Comparison of ENCODE assay signal across 9 mouse cellular contexts in genomic region chr12:37107713-37108389, GRCm38 (mm10). TPM values are rescaled to one million over a fixed set of nuclear protein-coding genes. Genes with fewer than 3 reads are reported as not detected.
A peak's percentile ranks its signal among the peaks of the same experiment; 100 is the strongest.
DNase-seq lines count a peak whose midpoint lies in the region; ATAC-seq lines count a peak whose summit lies in the region.
"Had no signal": no experiment of that assay in that cellular context is flagged by ENCODE, and none has a peak within 500 bp of the region (broad histone marks: within the 10 kb centered on the region; RNA-seq: fewer than 3 reads in every experiment).

No protein-coding gene starts in this region.

- ATAC-seq in lung, embryonic 15.5 days (ENCODE audit: borderline replicate concordance, extremely low read depth, low FRiP score, low TSS enrichment), result no peak; the same call in 1 of the 2 replicates
- ATAC-seq in heart, embryonic 12.5 days (ENCODE audit: insufficient number of reproducible peaks, low FRiP score), result peak; percentile 9; the same call in 1 of the 2 replicates
- peak; percentile 59; the same call in 1 of the 2 replicates for ATAC-seq in limb, embryonic 15.5 days (ENCODE audit: insufficient number of reproducible peaks, low FRiP score, low TSS enrichment, low read depth)
- no peak for ATAC-seq in stomach, embryonic 16.5 days (ENCODE audit: insufficient read depth, low FRiP score)
- ATAC-seq: Patski had no signal

- H3K4me3 ChIP-seq in lung, embryonic 15.5 days, result peak overlapping the region; percentile 65
- peak overlapping the region; percentile 48 for H3K4me3 ChIP-seq in heart, embryonic 12.5 days
- peak overlapping the region; percentile 54 for H3K4me3 ChIP-seq in limb, embryonic 15.5 days
- peak overlapping the region; percentile 63 for H3K4me3 ChIP-seq in stomach, embryonic 16.5 days (replicated peaks; ENCODE audit: low read length)

- no peaks in the 10 kb centered on the region for H3K36me3 ChIP-seq in lung, embryonic 15.5 days
- H3K36me3 ChIP-seq in heart, embryonic 12.5 days, result no peaks in the 10 kb centered on the region
- H3K36me3 ChIP-seq in limb, embryonic 15.5 days, result no peaks in the 10 kb centered on the region
- H3K36me3 ChIP-seq in stomach, embryonic 16.5 days (ENCODE audit: control insufficient read depth, insufficient read depth, low read length), result no peaks in the 10 kb centered on the region

- peak overlapping the region; percentile 61 for H3K4me2 ChIP-seq in lung, embryonic 15.5 days
- peak overlapping the region; percentile 86 for H3K4me2 ChIP-seq in heart, embryonic 12.5 days
- peak overlapping the region; percentile 65 for H3K4me2 ChIP-seq in limb, embryonic 15.5 days
- H3K4me2 ChIP-seq in stomach, embryonic 16.5 days (ENCODE audit: low read depth, low read length), result peak overlapping the region; percentile 88

- 20% methylated on average over 20 of the region's 20 CpGs for WGBS in lung, embryonic 15.5 days
- 17% methylated on average over 20 of the region's 20 CpGs for WGBS in heart, embryonic 12.5 days
- WGBS in limb, embryonic 15.5 days, result 17% methylated on average over 20 of the region's 20 CpGs
- 25% methylated on average over 20 of the region's 20 CpGs for WGBS in stomach, embryonic 16.5 days

- H3K4me1 ChIP-seq in lung, embryonic 15.5 days, result no peaks in the 10 kb centered on the region
- H3K4me1 ChIP-seq in heart, embryonic 12.5 days (replicated peaks), result peaks cover 16% of the 10 kb centered on the region
- H3K4me1 ChIP-seq in limb, embryonic 15.5 days, result peaks cover 10% of the 10 kb centered on the region; the same call in 1 of the 2 replicates
- peaks cover 5% of the 10 kb centered on the region for H3K4me1 ChIP-seq in stomach, embryonic 16.5 days (ENCODE audit: control insufficient read depth, insufficient read depth, low read length)

- no peak for DNase-seq in lung, postnatal 25 days (ENCODE audit: low spot score)
- DNase-seq in cerebellum, postnatal 4 days (ENCODE audit: low spot score in 2 of 2), result no peak
- no peak for DNase-seq in urinary bladder, postnatal 36 days (ENCODE audit: low spot score in 2 of 2)
- DNase-seq in urinary bladder, postnatal 25 days (ENCODE audit: low spot score), result no peak

- peaks cover 8% of the 10 kb centered on the region; the same call in 1 of the 2 replicates for H3K27me3 ChIP-seq in lung, embryonic 15.5 days
- H3K27me3 ChIP-seq in heart, embryonic 12.5 days (replicated peaks), result peaks cover 41% of the 10 kb centered on the region
- H3K27me3 ChIP-seq in limb, embryonic 15.5 days, result peaks cover 9% of the 10 kb centered on the region; the same call in 1 of the 2 replicates
- peaks cover 19% of the 10 kb centered on the region for H3K27me3 ChIP-seq in stomach, embryonic 16.5 days (ENCODE audit: control insufficient read depth, insufficient read depth, low read length)

- peak overlapping the region; percentile 84 for H3K27ac ChIP-seq in lung, embryonic 15.5 days
- no peak overlapping the region for H3K27ac ChIP-seq in heart, embryonic 12.5 days (ENCODE audit: poor library complexity, severe bottlenecking)
- H3K27ac ChIP-seq in limb, embryonic 15.5 days, result peak overlapping the region; percentile 93
- H3K27ac ChIP-seq in stomach, embryonic 16.5 days (ENCODE audit: low read length), result peak overlapping the region; percentile 52

- H3K9ac ChIP-seq in lung, embryonic 15.5 days, result peak overlapping the region; percentile 53
- no peak overlapping the region for H3K9ac ChIP-seq in heart, embryonic 12.5 days
- H3K9ac ChIP-seq in limb, embryonic 15.5 days, result peak overlapping the region; percentile 42; the same call in 1 of the 2 replicates
- H3K9ac ChIP-seq in stomach, embryonic 16.5 days (ENCODE audit: low read length), result peak overlapping the region; percentile 62

- no peaks in the 10 kb centered on the region for H3K9me3 ChIP-seq in lung, embryonic 15.5 days
- no peaks in the 10 kb centered on the region for H3K9me3 ChIP-seq in heart, embryonic 12.5 days (replicated peaks)
- H3K9me3 ChIP-seq in limb, embryonic 15.5 days, result no peaks in the 10 kb centered on the region
- H3K9me3 ChIP-seq in stomach, embryonic 16.5 days (replicated peaks; ENCODE audit: control insufficient read depth, low read length), result no peaks in the 10 kb centered on the region

RNA-seq across cellular contexts. Expression of gene Meox2, which starts 0.5 kb away (rescaled TPM):
- 30.0 and 34.2 TPM in 2 replicates for polyA plus RNA-seq in lung, embryonic 15.5 days (2015; fragmentation: Nextera tagmentation; extraction: Ambion mirVana)
- 0.44 and 0.57 TPM in 2 replicates for polyA plus RNA-seq in heart, embryonic 12.5 days (2016; fragmentation: Nextera tagmentation; extraction: Ambion mirVana)
- 51.1 and 58.5 TPM in 2 replicates for polyA plus RNA-seq in limb, embryonic 15.5 days (2015; fragmentation: Nextera tagmentation; extraction: Ambion mirVana)
- 6.1 and 6.7 TPM in 2 replicates for polyA plus RNA-seq in stomach, embryonic 16.5 days (2015; fragmentation: Nextera tagmentation; extraction: Ambion mirVana)
- polyA plus RNA-seq: Patski had no signal

Comparison
In these comparisons a context has a peak if more than half of its experiments do, and no peak if none do; other contexts are left out.
1. ATAC-seq: peak in heart, embryonic 12.5 days (single experiment) and limb, embryonic 15.5 days (single experiment); none in lung, embryonic 15.5 days (single experiment) and stomach, embryonic 16.5 days (single experiment).
2. Peak in every context shown above with its lines, with median percentiles within 50 percentile points of each other: H3K4me2 ChIP-seq and H3K4me3 ChIP-seq.